Mouse (Mus musculus): Measurements from ENCODE around the gene Naa16.

Naa16 gene

GRCm38 (mm10) chr14:79277922-79278321 lies 112.7 kb downstream of the Naa16 start:
- in situ Hi-C loops (cut with MseI, MboI): no loop called here

DNA sequence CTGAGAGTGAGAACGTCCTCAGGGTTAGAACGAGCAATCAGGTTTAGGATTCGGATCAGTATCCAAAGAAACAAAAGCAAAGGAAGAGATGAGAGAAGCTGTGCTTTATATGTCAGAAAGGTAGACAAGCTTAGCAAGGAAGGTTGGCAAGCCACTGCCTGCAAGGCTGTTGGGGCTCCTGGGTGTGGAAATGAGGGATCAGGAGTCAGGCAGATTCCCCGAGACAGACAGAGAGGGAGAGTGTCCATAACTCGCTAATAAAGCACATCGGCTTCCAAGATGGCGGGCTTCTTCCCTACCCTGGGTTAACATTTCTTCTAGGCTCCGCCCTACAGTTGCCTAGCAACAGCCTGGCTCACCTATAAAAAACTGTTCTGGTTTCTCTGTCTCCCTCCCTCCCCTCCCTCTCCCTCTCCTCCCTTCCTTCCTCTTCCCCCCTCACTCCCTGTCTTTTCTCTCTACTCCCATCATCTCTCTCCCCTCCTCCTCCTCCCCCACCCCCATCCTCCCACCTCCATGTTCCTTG lies 114.6 kb downstream of the Naa16 start:
- in situ Hi-C loops (cut with MseI, MboI): no loop called here

DNA sequence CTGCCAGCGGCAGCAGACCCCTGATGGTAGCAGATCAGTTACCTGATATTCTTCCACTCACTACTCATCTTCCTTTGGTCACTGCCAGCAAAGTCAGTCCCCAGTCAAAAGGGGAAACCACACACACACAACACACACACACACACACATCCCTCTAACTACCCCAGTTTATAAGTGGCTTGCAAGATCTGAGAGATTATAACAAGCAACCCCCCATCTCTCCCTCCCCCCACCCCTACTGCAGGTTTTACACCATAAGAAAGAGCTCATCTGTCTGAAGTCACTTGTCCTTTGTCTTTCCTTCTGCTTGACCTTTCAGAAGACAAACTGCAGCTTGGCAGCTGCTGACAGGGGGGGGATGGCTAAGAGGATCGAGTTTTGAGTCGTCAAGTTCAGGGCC lies 115.1 kb downstream of the Naa16 start:
- in situ Hi-C loops (cut with MseI, MboI): no loop called here
